Mouse (Mus musculus): Measurements from ENCODE around the gene Dgkq.

DNA sequence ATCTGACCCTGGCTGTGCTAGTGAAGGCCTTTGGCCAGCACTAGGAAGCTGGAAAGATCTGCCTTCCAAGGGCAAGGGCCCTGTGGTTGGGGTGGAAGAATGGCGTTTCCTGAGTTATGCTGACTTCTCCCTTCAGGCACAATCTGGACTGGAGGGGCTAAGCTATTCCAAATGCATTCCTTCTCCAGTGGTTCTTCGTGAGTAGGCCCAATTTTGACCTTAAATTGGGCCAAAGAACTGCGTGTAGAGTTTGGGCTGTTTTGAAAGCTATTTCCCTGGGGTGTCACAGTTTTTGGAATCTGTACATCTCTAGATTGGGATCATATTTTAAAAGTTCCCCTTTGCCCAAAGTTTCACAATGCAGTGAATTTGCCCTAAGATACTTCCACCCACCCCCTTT lies 27.1 kb upstream of the Dgkq start:
- TF ChIP-seq CTCF (IDR thresholded peaks at IDR 0.05; ENCODE audit: extremely low read depth, insufficient read depth, insufficient read length, insufficient replicate concordance) (no peak), POLR2A (IDR thresholded peaks at IDR 0.05; ENCODE audit: low read depth, low read length) (no peak)

Measured in spleen, adult 2 months (tissue).